ENCODE assay signal across 13 mouse cellular contexts in the genomic region with DNA sequence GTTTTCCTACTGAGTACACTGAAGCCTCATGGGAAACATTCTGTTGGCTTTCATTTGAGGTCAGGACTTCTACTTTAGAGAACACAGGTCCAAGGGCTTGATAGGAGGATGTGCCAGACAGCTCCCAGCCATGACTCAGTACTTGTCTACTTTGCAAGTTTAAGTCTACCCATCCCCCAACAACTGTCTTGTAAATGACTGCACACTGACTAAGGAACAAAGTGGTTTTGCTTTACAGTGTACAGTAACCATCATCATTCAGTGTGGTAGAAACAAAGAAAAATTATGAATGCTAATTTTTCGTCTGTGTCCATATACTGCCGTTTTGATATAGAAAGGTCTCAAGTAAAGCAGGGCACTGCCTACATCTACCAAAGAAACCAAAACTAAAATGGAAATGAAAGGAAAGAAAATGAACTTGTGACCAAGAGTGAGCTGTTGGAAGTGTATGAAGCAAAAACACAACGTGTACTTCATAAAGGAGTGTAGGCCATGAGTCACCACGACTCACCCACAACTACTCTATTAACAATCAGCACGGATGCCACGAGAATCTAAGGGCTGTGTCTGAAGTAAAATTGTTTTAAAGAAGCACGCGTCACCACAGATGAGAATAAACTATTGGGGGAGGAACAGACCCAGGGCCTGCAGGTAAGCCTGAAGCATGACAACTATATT. TPM values are rescaled to one million over a fixed set of nuclear protein-coding genes. Genes with fewer than 3 reads are reported as not detected.
DNase-seq lines count a peak whose midpoint lies in the region; ATAC-seq and TF ChIP-seq lines count a peak whose summit lies in the region.
"Had no signal": no experiment of that assay in that cellular context is flagged by ENCODE, and none has a peak within 500 bp of the region (broad histone marks: within the 10 kb centered on the region; RNA-seq: fewer than 3 reads in every experiment).

No protein-coding gene starts in this region.

- TF ChIP-seq CTCF in C2C12 (IDR thresholded peaks at IDR 0.05; ENCODE audit: control insufficient read depth, insufficient read depth, insufficient read length) (no peak), ES-Bruce4 (IDR thresholded peaks at IDR 0.05; ENCODE audit: low read depth, low read length) (no peak)
- TF ChIP-seq CTCF in bone marrow macrophage, adult 2 months (IDR thresholded peaks at IDR 0.05; ENCODE audit: low read depth, low read length) = no peak

- intact Hi-C loops in heart, postnatal 25 days (cut with DNase I) = no loop called here

- DNase-seq in heart, postnatal 25 days (ENCODE audit: low spot score) = no peak
- no peak for DNase-seq in lung, postnatal 14 days
- DNase-seq: cerebellum, adult 11 months; heart, postnatal 10 days; lung, postnatal 4 days; retina, postnatal 1 day had no signal

- H3K4me1 ChIP-seq in ES-Bruce4 (ENCODE audit: control insufficient read depth, insufficient read depth, low read length) = no peaks in the 10 kb centered on the region
- peaks cover 23% of the 10 kb centered on the region for H3K4me1 ChIP-seq in bone marrow macrophage, adult 2 months (ENCODE audit: control insufficient read depth, insufficient read depth, low read length)
- no peaks in the 10 kb centered on the region for H3K4me1 ChIP-seq in hindbrain, embryonic 13.5 days (replicated peaks)

- H3K9me3 ChIP-seq in ES-Bruce4 (replicated peaks; ENCODE audit: control insufficient read depth, insufficient read depth, low read length, poor library complexity, severe bottlenecking) = no peaks in the 10 kb centered on the region
- no peaks in the 10 kb centered on the region for H3K9me3 ChIP-seq in hindbrain, embryonic 13.5 days
- H3K9me3 ChIP-seq: kidney, embryonic 15.5 days had no signal

- H3K9ac ChIP-seq in ES-Bruce4 (ENCODE audit: low read depth, poor library complexity, severe bottlenecking) = no peak overlapping the region
- no peak overlapping the region for H3K9ac ChIP-seq in hindbrain, embryonic 13.5 days
- H3K9ac ChIP-seq: kidney, embryonic 15.5 days had no signal

- H3K27ac ChIP-seq in ES-Bruce4 (ENCODE audit: insufficient read depth, low read length) = 0 out of 2 replicates have a peak overlapping the region, but pooled peaks have one; percentile 8
- H3K27ac ChIP-seq in bone marrow macrophage, adult 2 months (ENCODE audit: insufficient read depth, low read depth, low read length) = peak overlapping the region; percentile 5; the same call in 1 of the 2 replicates
- H3K27ac ChIP-seq in hindbrain, embryonic 13.5 days = no peak overlapping the region
- H3K27ac ChIP-seq: kidney, embryonic 15.5 days had no signal

- H3K4me3 ChIP-seq in C2C12 (ENCODE audit: insufficient read depth, poor library complexity, severe bottlenecking) (no peak overlapping the region), ES-Bruce4 (ENCODE audit: low read depth, low read length) (no peak overlapping the region)
- no peak overlapping the region for H3K4me3 ChIP-seq in bone marrow macrophage, adult 2 months (ENCODE audit: insufficient read depth, low read length)
- no peak overlapping the region for H3K4me3 ChIP-seq in hindbrain, embryonic 13.5 days
- H3K4me3 ChIP-seq: kidney, embryonic 15.5 days had no signal

- TF ChIP-seq POLR2A in ES-Bruce4 (IDR thresholded peaks at IDR 0.05; ENCODE audit: insufficient read depth, low read length) = no peak
- TF ChIP-seq POLR2A in bone marrow macrophage, adult 2 months (IDR thresholded peaks at IDR 0.05; ENCODE audit: borderline replicate concordance, low read depth, low read length) = no peak

- 93% methylated on average over 8 of the region's 8 CpGs for WGBS in hindbrain, embryonic 13.5 days

- ATAC-seq in monocyte, adult 5-6 weeks (replicated peaks; ENCODE audit: insufficient number of reproducible peaks, low FRiP score, low TSS enrichment, poor library complexity, severe bottlenecking) = peak; percentile 83
- no peak for ATAC-seq in hindbrain, embryonic 13.5 days (ENCODE audit: low FRiP score)
- ATAC-seq: forebrain, embryonic 14.5 days had no signal

- TF ChIP-seq EP300 in ES-Bruce4 (IDR thresholded peaks at IDR 0.05; ENCODE audit: insufficient read depth, low read depth, low read length) = no peak

- no peaks in the 10 kb centered on the region for H3K79me3 ChIP-seq in C2C12 (ENCODE audit: low read depth)

- no peak overlapping the region for H3K4me2 ChIP-seq in hindbrain, embryonic 13.5 days
- H3K4me2 ChIP-seq: kidney, embryonic 15.5 days had no signal

- no peaks in the 10 kb centered on the region for H3K27me3 ChIP-seq in C2C12 (ENCODE audit: control insufficient read depth, insufficient read depth, insufficient read length)
- H3K27me3 ChIP-seq in ES-Bruce4 (ENCODE audit: control insufficient read depth, insufficient read depth, low read length, poor library complexity, severe bottlenecking) = no peaks in the 10 kb centered on the region
- H3K27me3 ChIP-seq in hindbrain, embryonic 13.5 days = no peaks in the 10 kb centered on the region
- H3K27me3 ChIP-seq: kidney, embryonic 15.5 days had no signal

- no peaks in the 10 kb centered on the region for H3K79me2 ChIP-seq in C2C12 (ENCODE audit: control insufficient read depth, insufficient read depth)

- H3K36me3 ChIP-seq in C2C12 (ENCODE audit: control insufficient read depth, insufficient read depth) (no peaks in the 10 kb centered on the region), ES-Bruce4 (ENCODE audit: control insufficient read depth, insufficient read depth, low read length, poor library complexity, severe bottlenecking) (no peaks in the 10 kb centered on the region)
- peaks cover 10% of the 10 kb centered on the region; the same call in 1 of the 2 replicates for H3K36me3 ChIP-seq in hindbrain, embryonic 13.5 days
- H3K36me3 ChIP-seq: kidney, embryonic 15.5 days had no signal

- H3ac ChIP-seq in C2C12 (ENCODE audit: control insufficient read depth, insufficient read length, low read depth) = no peak overlapping the region

TF ChIP-seq in C2C12, 6 proteins besides CTCF, POLR2A, EP300 and RAD21:
- TF ChIP-seq CEBPB (IDR thresholded peaks at IDR 0.05; ENCODE audit: low read depth) (no peak), MYOG (IDR thresholded peaks at IDR 0.05; ENCODE audit: control insufficient read depth, extremely low read depth, insufficient read length) (no peak), MYOD1 (IDR thresholded peaks at IDR 0.05; ENCODE audit: control insufficient read depth, insufficient read length, low read depth) (peak; percentile 2), MAX (IDR thresholded peaks at IDR 0.05) (peak; percentile 35)

RNA-seq across cellular contexts. Expression of gene Stk17b, which starts 53.3 kb away (rescaled TPM):
- polyA plus RNA-seq in C2C12 (2012; fragmentation: generic; extraction: Trizol) = 7.3 TPM
- 47.2 and 48.1 TPM in 2 replicates for polyA plus RNA-seq in ES-Bruce4 (2011; ENCODE audit: insufficient read depth, insufficient read length, low read depth, missing spikeins)
- polyA plus RNA-seq in bone marrow macrophage, adult 2 months (2012; ENCODE audit: insufficient read depth, insufficient read length, missing spikeins) = 81.1 TPM in 2 replicates
- 596 to 1,071 TPM (median 1,020 TPM) in 3 replicates for total RNA-seq in monocyte, adult 5-6 weeks (2017)
- 10 to 100 TPM; 10.8 to 14.6 TPM for total RNA-seq in heart, postnatal 25 days (2021)
- polyA plus RNA-seq in hindbrain, embryonic 13.5 days (2015; fragmentation: Nextera tagmentation; extraction: Ambion mirVana) = 5.0 and 5.5 TPM in 2 replicates
